Mouse (Mus musculus): ENCODE data around the gene Camk2d. TPM values are rescaled to one million over a fixed set of nuclear protein-coding genes. Genes with fewer than 3 reads are reported as not detected.

The Camk2d gene
- polyA plus RNA-seq, 1 experiment from 2014 or later, result 29.9 TPM

DNA sequence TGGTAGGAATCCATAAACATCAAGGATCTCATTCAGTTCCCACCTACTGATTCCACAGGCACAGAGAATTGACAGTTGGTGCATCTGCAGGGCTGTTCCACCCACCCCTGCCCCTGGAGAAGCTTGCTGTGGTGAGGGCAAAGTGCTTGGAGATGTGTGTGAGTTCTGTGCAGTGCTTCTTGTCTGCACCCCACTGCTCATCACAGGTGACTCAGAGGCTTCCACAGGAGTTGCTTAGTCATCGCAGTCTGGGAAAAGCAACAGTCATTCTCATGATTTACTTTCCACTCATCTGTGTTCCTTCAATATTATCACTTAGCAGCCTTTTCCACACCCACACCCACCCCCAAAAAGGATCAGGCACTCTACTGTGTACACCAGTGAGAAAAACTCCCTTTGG is 252.0 kb downstream of the Camk2d start:
- Histone ChIP-seq H3K4me3 (no peak overlapping the region), H3K4me2 (replicated peaks) (no peak overlapping the region), H3K27me3 (no peaks in the 10 kb centered on the region), H3K36me3 (no peaks in the 10 kb centered on the region), H3K4me1 (no peaks in the 10 kb centered on the region), H3K27ac (replicated peaks) (no peak overlapping the region), H3K9ac (replicated peaks) (no peak overlapping the region), H3K9me3 (no peaks in the 10 kb centered on the region)
- WGBS, result 100% methylated on average over 1 of the region's 1 CpGs
- ATAC-seq (replicated peaks), result no peak

DNA sequence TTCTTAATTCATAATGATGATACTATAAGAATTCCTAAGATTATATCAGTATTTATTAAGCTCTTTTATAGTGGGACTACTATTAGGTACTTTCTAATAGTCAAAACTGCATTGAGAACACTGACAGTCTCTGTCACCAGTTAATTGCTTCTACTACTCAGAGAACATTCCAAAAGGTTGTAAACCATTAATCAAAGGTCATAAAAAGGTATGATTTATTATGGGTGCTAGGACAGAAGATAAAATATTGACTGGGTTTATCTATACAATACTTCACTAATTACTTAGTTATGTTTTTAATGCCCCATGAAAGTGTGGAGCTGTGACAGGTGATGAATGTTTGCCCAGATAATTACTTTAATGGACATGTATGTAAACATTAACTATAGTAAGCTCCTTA is 264.3 kb downstream of the Camk2d start:
- Histone ChIP-seq H3K27ac (replicated peaks) (no peak overlapping the region), H3K36me3 (no peaks in the 10 kb centered on the region), H3K9ac (replicated peaks) (no peak overlapping the region), H3K9me3 (no peaks in the 10 kb centered on the region), H3K27me3 (no peaks in the 10 kb centered on the region), H3K4me3 (no peak overlapping the region), H3K4me1 (no peaks in the 10 kb centered on the region), H3K4me2 (replicated peaks) (no peak overlapping the region)
- no peak for ATAC-seq (replicated peaks)

- 24% methylated on average over 3 of the region's 3 CpGs for WGBS
- H3K9me3 ChIP-seq, result no peaks in the 10 kb centered on the region
- no peaks in the 10 kb centered on the region for H3K36me3 ChIP-seq
- H3K4me1 ChIP-seq, result no peaks in the 10 kb centered on the region
- H3K4me2 ChIP-seq (replicated peaks), result no peak overlapping the region
- H3K4me3 ChIP-seq, result no peak overlapping the region
- no peaks in the 10 kb centered on the region for H3K27me3 ChIP-seq
- H3K9ac ChIP-seq (replicated peaks), result no peak overlapping the region
- no peak for ATAC-seq (replicated peaks)
- H3K27ac ChIP-seq (replicated peaks), result no peak overlapping the region
Observed at GRCm38 (mm10) chr3:126869561-126869960, 273.5 kb downstream of the Camk2d start.

GRCm38 (mm10) chr3:126870688-126871087 is 274.6 kb downstream of the Camk2d start:
- ATAC-seq (replicated peaks), result no peak
- Histone ChIP-seq H3K9ac (replicated peaks) (no peak overlapping the region), H3K9me3 (no peaks in the 10 kb centered on the region), H3K27me3 (no peaks in the 10 kb centered on the region), H3K4me2 (replicated peaks) (no peak overlapping the region), H3K4me3 (no peak overlapping the region), H3K4me1 (no peaks in the 10 kb centered on the region), H3K36me3 (no peaks in the 10 kb centered on the region), H3K27ac (replicated peaks) (no peak overlapping the region)
- WGBS, result 93% methylated on average over 1 of the region's 1 CpGs

DNA sequence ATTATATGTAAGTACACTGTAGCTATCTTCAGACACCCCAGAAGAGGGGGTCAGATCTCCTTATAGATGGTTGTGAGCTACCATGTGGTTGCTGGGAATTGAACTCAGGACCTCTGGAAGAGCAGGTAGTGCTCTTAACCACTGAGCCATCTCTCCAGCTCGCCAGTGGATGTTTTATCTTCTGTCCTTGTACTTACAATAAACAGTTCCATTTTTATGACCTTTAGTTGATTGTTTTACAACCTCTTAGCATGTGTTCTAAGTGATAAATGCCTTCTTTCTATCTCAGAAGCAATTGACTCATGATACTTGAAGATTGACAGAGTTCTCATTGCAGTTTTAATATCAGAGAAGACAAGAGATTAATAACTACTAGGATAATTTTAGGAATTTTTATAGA is 282.1 kb downstream of the Camk2d start:
- Histone ChIP-seq H3K4me1 (no peaks in the 10 kb centered on the region), H3K9me3 (no peaks in the 10 kb centered on the region), H3K4me2 (replicated peaks) (no peak overlapping the region), H3K9ac (replicated peaks) (no peak overlapping the region), H3K27ac (replicated peaks) (no peak overlapping the region), H3K36me3 (no peaks in the 10 kb centered on the region), H3K4me3 (no peak overlapping the region), H3K27me3 (no peaks in the 10 kb centered on the region)
- no peak for ATAC-seq (replicated peaks)
- WGBS, result 71% methylated on average over 1 of the region's 1 CpGs

DNA sequence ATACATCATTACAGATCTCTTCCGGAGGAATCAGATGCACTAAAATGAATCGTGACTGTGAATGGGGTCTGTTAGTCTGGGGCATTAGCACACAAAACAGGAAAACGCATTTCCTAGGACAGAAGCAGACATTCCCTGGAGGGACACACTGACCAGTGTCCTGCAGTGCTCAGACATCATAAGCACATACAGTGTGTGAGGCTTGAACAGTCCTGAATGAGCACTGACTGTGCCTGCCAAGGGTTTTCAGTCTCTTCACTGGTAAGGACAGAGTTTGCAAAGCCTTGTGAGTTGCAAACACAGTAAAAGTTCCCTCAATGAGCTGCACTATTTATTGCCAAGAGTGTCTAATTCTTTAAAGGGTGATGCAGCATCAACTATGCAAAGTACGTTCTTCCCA is 290.0 kb downstream of the Camk2d start:
- H3K9ac ChIP-seq (replicated peaks), result no peak overlapping the region
- ATAC-seq (replicated peaks), result no peak
- WGBS, result 76% methylated on average over 4 of the region's 4 CpGs
- no peaks in the 10 kb centered on the region for H3K9me3 ChIP-seq
- no peak overlapping the region for H3K27ac ChIP-seq (replicated peaks)
- H3K4me2 ChIP-seq (replicated peaks), result no peak overlapping the region
- H3K36me3 ChIP-seq, result no peaks in the 10 kb centered on the region
- no peaks in the 10 kb centered on the region for H3K4me1 ChIP-seq
- H3K4me3 ChIP-seq, result no peak overlapping the region
- H3K27me3 ChIP-seq, result no peaks in the 10 kb centered on the region

- Histone ChIP-seq H3K27ac (replicated peaks) (no peak overlapping the region), H3K9me3 (no peaks in the 10 kb centered on the region), H3K27me3 (no peaks in the 10 kb centered on the region), H3K4me1 (no peaks in the 10 kb centered on the region), H3K9ac (replicated peaks) (no peak overlapping the region), H3K36me3 (no peaks in the 10 kb centered on the region), H3K4me2 (replicated peaks) (no peak overlapping the region), H3K4me3 (no peak overlapping the region)
- 59% methylated on average over 4 of the region's 4 CpGs for WGBS
- ATAC-seq (replicated peaks), result no peak
Observed at GRCm38 (mm10) chr3:126886644-126887043, 290.5 kb downstream of the Camk2d start.

Other genes with a start within 250 kb of the Camk2d start
- 0.11 and 0.14 TPM in 2 replicates for gene Arsj, start 232.6 kb upstream of the Camk2d start, polyA plus RNA-seq (2015; fragmentation: Nextera tagmentation; extraction: Ambion mirVana)